Mouse (Mus musculus): ENCODE measurements around the gene Pirb. TPM values are rescaled to one million over a fixed set of nuclear protein-coding genes. Genes with fewer than 3 reads are reported as not detected.
"Not testable (repeated sequence)": the region's sequence is repeated elsewhere in the genome, so short reads cannot be mapped to it uniquely, and the experiment has no call there.

Pirb gene
- total RNA-seq (2021), result 1 to 10 TPM in 1 of 2 experiments, under 1 TPM in 1; 0.67 to 1.0 TPM
- long read RNA-seq, experiment 1, partial matches to known transcripts, result 1 of 1 reads
- long read RNA-seq, experiment 1, other reads (novel, unspliced or antisense), result 0 of 1 reads
- long read RNA-seq, experiment 2, partial matches to known transcripts, result 0 of 1 reads
- long read RNA-seq, experiment 2, other reads (novel, unspliced or antisense), result 1 of 1 reads

DNA sequence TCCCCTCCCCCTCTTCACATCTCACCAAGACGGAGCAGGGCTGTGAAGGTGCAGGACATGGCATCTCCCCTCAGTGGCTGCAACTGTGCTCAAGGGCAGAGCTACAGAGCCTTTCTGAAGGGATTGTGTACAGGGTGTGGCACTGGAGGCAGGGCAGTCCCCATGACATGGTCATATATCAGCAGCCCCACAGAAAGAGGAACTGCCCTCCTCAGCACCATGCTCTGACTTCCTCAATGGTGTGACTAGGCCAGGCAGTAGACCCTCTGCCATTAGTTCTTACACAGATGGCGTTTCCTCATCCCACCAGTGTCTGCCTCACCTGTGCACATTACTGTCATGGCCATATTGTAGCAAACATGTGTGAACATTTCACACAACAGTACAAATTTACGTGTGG lies at the start of gene Pirb:
Pirb (minus strand) TSS at position 124 of the 400 bp plus-strand sequence.
- not testable (repeated sequence) for DNase-seq

DNA sequence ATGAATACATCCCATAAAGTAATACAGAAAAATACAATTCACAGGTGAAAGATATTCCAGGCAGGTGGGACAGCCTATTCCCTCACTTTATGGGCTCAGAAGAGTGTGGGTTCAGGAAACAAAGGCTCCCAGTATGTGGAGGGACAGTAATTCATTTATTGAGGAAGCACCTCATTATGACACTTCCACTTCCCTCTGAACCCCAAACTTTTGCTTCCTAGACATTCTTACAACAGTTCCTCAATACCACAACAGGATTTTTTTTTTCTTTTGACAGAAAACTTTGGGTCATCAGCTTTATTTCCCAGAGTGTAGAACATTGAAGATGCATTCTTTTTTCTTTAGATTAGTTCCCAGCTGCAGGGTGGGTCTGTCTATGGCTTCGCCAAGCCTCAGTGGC lies 12.5 kb upstream of the Pirb start:
- not testable (repeated sequence) for DNase-seq

DNA sequence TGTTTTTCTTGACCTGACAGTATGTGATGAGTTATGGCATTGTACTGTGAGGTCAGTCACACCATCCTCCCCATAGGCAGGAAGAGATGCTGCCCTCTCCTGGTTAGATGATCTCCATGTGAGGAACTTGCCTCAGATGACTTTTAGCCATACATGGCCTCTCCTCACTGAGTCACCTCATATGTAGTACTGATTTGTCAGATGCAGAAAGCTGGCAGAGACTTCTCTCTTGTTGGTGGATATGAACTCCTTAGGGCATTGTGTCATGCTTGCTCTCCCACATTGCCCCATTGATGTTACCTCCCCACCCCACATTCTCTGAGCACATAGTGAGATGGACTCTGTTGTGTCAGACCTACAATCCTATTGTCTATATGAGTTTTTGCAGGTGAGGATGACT lies 5.3 kb upstream of the Pirb start:
- DNase-seq, result not testable (repeated sequence)

- DNase-seq, result no peak
Measured at GRCm38 (mm10) chr7:3715249-3715648, 4.9 kb downstream of the Pirb start.

- no peak for DNase-seq
Measured at GRCm38 (mm10) chr7:3712264-3712942, 7.8 kb downstream of the Pirb start.

- no peak for DNase-seq
Measured at GRCm38 (mm10) chr7:3709000-3709399, 11.2 kb downstream of the Pirb start.

DNA sequence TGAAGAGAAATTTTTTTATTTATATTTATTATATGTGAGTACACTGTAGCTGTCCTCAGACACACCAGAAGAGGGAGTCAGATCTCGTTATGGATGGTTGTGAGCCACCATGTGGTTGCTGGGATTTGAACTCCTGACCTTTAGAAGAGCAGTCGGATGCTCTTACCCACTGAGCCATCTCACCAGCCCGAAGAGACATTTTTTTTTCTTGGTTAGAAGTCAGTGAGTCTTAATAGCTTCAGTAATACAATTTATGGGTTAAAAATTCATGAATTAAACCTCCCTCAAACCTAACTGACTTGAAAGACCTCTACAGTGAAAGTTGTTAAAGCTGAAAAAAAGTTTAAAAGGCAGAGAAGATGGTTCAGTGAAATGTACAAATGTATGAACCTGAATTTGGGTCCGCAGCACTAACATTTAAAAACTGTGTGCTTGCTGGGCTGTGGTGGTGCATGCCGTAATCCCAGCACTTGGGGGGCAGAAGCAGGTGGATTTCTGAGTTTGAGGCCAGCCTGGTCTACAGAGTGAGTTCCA lies 11.7 kb downstream of the Pirb start:
- not testable (repeated sequence) for DNase-seq

DNA sequence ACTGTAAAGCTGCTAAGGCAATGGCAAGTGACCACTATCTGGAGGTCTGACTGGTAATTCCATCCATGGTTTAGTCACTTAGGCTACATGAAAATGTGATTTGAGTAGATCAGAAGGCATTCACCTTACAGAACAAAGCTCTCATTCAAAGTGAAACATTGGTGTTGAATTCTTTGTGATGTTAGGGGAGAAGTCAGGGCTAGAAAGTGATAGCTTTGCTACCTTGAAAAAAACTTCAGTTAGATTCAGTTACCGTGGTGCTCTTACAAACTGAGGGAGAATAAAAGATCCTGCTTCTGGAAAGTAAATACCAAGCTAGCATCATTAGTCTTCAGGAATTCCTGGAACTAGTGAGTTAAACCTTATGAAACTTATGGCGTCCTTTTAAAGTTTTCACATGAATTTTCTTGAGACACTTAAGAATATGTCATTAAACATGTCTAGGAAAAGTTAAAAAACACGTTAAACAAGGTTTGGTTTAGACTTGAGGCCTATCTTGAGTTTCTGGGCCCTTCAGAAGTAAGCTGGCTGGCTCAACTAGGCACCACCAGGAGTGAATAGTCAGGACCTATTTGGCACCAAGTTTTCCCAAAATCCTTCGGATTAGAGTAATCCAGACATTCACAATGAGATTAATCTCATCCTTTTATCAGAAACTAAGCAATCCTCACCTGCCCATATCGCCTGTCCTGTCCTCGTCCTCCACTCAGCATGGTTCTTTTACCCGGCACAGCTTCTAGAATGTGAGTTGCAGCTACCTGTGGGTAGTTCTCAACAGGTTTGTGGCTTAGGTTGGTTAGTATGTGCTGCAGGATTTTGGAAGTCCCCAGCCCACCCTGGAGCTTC lies 12.4 kb downstream of the Pirb start:
- DNase-seq, result no peak

GRCm38 (mm10) chr7:3707027-3707426 lies 13.2 kb downstream of the Pirb start:
- no peak for DNase-seq

GRCm38 (mm10) chr7:3706343-3706934 lies 13.8 kb downstream of the Pirb start:
- no peak for DNase-seq

GRCm38 (mm10) chr7:3705911-3706310 lies 14.3 kb downstream of the Pirb start:
- no peak for DNase-seq

- not testable (repeated sequence) for DNase-seq
Measured at GRCm38 (mm10) chr7:3705461-3705860, 14.7 kb downstream of the Pirb start.

GRCm38 (mm10) chr7:3704475-3704874 lies 15.7 kb downstream of the Pirb start:
- no peak for DNase-seq

- peak; percentile 93 for DNase-seq
Measured at GRCm38 (mm10) chr7:3703879-3704441, 16.2 kb downstream of the Pirb start, which contains the start of gene Rps9. Gene Rps9 (plus strand): TSS chr7:3703993.

- DNase-seq, result no peak
Measured at GRCm38 (mm10) chr7:3703148-3703878, 16.9 kb downstream of the Pirb start.

DNA sequence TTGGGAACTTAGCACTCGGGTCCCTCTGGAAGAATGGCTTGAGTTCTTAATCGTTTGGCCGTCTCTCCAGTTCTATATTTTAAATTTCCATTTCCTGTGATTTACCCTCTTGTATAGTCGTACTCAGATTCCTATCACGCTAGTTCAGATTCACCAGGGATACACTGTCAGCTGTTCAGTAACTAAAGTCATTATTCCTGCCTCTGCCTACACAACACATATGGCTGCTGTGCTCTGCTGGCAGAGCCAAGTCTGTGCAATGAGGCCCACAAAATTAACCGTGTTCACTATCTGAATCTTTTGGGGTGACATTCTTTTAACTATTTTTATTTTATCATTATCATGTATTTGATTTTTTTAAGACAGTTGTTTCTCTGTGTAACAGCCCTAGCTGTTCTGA lies 21.7 kb downstream of the Pirb start:
- DNase-seq, result no peak

DNA sequence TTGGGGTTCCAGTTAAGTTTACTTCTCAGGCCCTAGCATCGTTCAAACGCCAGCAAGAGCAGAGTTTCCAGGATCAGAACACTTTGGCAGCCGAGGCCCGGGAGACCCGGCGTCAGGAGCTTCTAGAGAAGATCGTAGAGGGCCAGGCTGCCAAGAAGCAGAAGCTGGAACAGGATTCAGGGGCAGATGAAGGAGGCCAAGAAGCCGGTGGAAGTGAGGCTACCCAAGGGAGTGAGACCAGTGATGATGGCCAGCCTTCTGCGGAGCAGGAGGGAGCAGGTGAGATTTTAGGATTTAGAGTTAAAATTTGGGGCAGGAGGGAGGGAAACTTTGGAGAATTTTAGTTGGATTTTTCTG lies 25.3 kb downstream of the Pirb start:
- not testable (repeated sequence) for DNase-seq

GRCm38 (mm10) chr7:3694076-3694948 lies 25.9 kb downstream of the Pirb start:
- DNase-seq, result peak; percentile 70

- no peak for DNase-seq
Measured at GRCm38 (mm10) chr7:3693809-3694075, 26.4 kb downstream of the Pirb start.

GRCm38 (mm10) chr7:3692987-3693808 lies 27.0 kb downstream of the Pirb start, which contains the start of gene Mboat7:
Gene Mboat7 (minus strand): TSS chr7:3693523.
- DNase-seq, result peak; percentile 94

Measured in gastrocnemius, postnatal 25 days (tissue).